Mouse (Mus musculus): ENCODE results near the gene Gm6465. TPM values are rescaled to one million over a fixed set of nuclear protein-coding genes. Genes with fewer than 3 reads are reported as not detected.
"Not testable (repeated sequence)": the region's sequence is repeated elsewhere in the genome, so short reads cannot be mapped to it uniquely, and the experiment has no call there.

Gene Gm6465
- polyA plus RNA-seq (2015; fragmentation: Nextera tagmentation; extraction: Ambion mirVana) = not detected in 2 replicates

GRCm38 (mm10) chr5:11845239-11845638 lies at the start of gene Gm6465:
TSS of gene Gm6465 (plus strand) at chr5:11845539.
- not testable (repeated sequence) for ATAC-seq; H3K4me3 ChIP-seq (ENCODE audit: low read length); H3K4me2 ChIP-seq (ENCODE audit: low read depth, low read length); H3K36me3 ChIP-seq (ENCODE audit: control insufficient read depth, insufficient read depth, low read length); H3K27me3 ChIP-seq (replicated peaks; ENCODE audit: control insufficient read depth, insufficient read depth, low read length); H3K9ac ChIP-seq (ENCODE audit: low read depth, low read length); H3K9me3 ChIP-seq (ENCODE audit: control insufficient read depth, low read length); H3K4me1 ChIP-seq (ENCODE audit: control insufficient read depth, insufficient read depth, low read length); H3K27ac ChIP-seq (ENCODE audit: low read length)
- 55% methylated on average over 2 of the region's 2 CpGs for WGBS

GRCm38 (mm10) chr5:11845824-11846223 lies 485 bp downstream of the Gm6465 start:
- not testable (repeated sequence) for H3K4me1 ChIP-seq (ENCODE audit: control insufficient read depth, insufficient read depth, low read length); H3K9me3 ChIP-seq (ENCODE audit: control insufficient read depth, low read length); H3K36me3 ChIP-seq (ENCODE audit: control insufficient read depth, insufficient read depth, low read length); H3K4me2 ChIP-seq (ENCODE audit: low read depth, low read length); H3K27ac ChIP-seq (ENCODE audit: low read length); ATAC-seq; H3K4me3 ChIP-seq (ENCODE audit: low read length); H3K9ac ChIP-seq (ENCODE audit: low read depth, low read length); H3K27me3 ChIP-seq (replicated peaks; ENCODE audit: control insufficient read depth, insufficient read depth, low read length)
- WGBS = 66% methylated on average over 1 of the region's 1 CpGs

DNA sequence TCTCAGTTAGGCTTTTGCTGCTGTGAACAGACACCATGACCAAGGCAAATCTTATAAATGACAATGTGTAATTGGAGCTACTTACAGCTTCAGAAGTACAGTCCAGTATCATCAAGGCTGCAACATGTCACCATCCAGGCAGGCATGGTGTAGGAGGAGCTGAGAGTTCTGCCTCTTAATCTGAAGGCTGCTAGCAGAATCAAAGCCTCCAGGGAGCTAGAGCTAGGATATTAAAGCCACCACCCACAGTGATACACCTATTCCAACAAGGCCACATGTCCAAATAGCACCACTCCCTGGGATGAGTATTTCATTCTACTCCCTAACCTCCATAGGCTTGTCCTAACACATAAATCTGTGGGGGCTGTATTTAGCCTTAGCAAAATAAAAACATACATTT lies 12.6 kb downstream of the Gm6465 start:
- not testable (repeated sequence) for H3K27ac ChIP-seq (ENCODE audit: low read length); H3K9me3 ChIP-seq (ENCODE audit: control insufficient read depth, low read length); ATAC-seq; H3K27me3 ChIP-seq (replicated peaks; ENCODE audit: control insufficient read depth, insufficient read depth, low read length); H3K4me3 ChIP-seq (ENCODE audit: low read length); H3K4me2 ChIP-seq (ENCODE audit: low read depth, low read length); H3K4me1 ChIP-seq (ENCODE audit: control insufficient read depth, insufficient read depth, low read length); H3K9ac ChIP-seq (ENCODE audit: low read depth, low read length); H3K36me3 ChIP-seq (ENCODE audit: control insufficient read depth, insufficient read depth, low read length)

Other genes starting within 250 kb of the Gm6465 start
- gene Gm8922, start 163.6 kb upstream of the Gm6465 start, polyA plus RNA-seq (2015; fragmentation: Nextera tagmentation; extraction: Ambion mirVana) = not detected in 2 replicates
- gene Gm8926, start 75.0 kb upstream of the Gm6465 start, polyA plus RNA-seq (2015; fragmentation: Nextera tagmentation; extraction: Ambion mirVana) = not detected in 2 replicates
- gene 4933402N22Rik, start 72.5 kb downstream of the Gm6465 start, polyA plus RNA-seq (2015; fragmentation: Nextera tagmentation; extraction: Ambion mirVana) = not detected in 2 replicates